Mouse (Mus musculus) frontal cortex, adult (tissue): Measurements from ENCODE around the gene Rab1b.
A peak's percentile ranks its signal among the peaks of the same experiment; 100 is the strongest.
"Not testable (repeated sequence)": the region's sequence is repeated elsewhere in the genome, so short reads cannot be mapped to it uniquely, and the experiment has no call there.

Source experiments
- ATAC-seq: cut with Nextera tagmentation; 2 replicates; pipeline ENCODE4 v1.9.2; 2017; ENCODE audit warnings: mild to moderate bottlenecking, moderate library complexity, mixed read lengths; ENCODE audit not compliant: low TSS enrichment

Gene Rab1b

GRCm38 (mm10) chr19:5097521-5098362, 9.1 kb downstream of the Rab1b start:
- no peak for ATAC-seq

- no peak for ATAC-seq
These were observed 10.9 kb downstream of the Rab1b start for GRCm38 (mm10) chr19:5095887-5096474.

GRCm38 (mm10) chr19:5094746-5095417, 12.0 kb downstream of the Rab1b start:
- no peak for ATAC-seq

- ATAC-seq: peak; percentile 66
These were observed 12.6 kb downstream of the Rab1b start for GRCm38 (mm10) chr19:5094243-5094632.

GRCm38 (mm10) chr19:5093481-5094242, 13.2 kb downstream of the Rab1b start:
- no peak for ATAC-seq

- no peak for ATAC-seq
These were observed 14.8 kb downstream of the Rab1b start for GRCm38 (mm10) chr19:5092083-5092482.

- ATAC-seq: no peak
These were observed 17.5 kb downstream of the Rab1b start for GRCm38 (mm10) chr19:5089324-5089723.

GRCm38 (mm10) chr19:5087884-5088728, 18.8 kb downstream of the Rab1b start, which contains the start of gene Yif1a:
Yif1a (plus strand) TSS chr19:5088538.
- ATAC-seq: peak; percentile 71

- not testable (repeated sequence) for ATAC-seq
These were observed 20.3 kb downstream of the Rab1b start for GRCm38 (mm10) chr19:5086533-5086932.

- no peak for ATAC-seq
These were observed 21.6 kb downstream of the Rab1b start, which contains the start of gene Tmem151a for GRCm38 (mm10) chr19:5085145-5085863. Tmem151a (minus strand) TSS chr19:5085531.

- no peak for ATAC-seq
These were observed 22.1 kb downstream of the Rab1b start for GRCm38 (mm10) chr19:5084834-5085144.

- no peak for ATAC-seq
These were observed 22.7 kb downstream of the Rab1b start for GRCm38 (mm10) chr19:5083961-5084833.

- no peak for ATAC-seq
These were observed 24.3 kb downstream of the Rab1b start for GRCm38 (mm10) chr19:5082596-5082995.

- no peak for ATAC-seq
These were observed 24.9 kb downstream of the Rab1b start for GRCm38 (mm10) chr19:5082005-5082404.

GRCm38 (mm10) chr19:5079279-5079678, 27.6 kb downstream of the Rab1b start:
- ATAC-seq: no peak

GRCm38 (mm10) chr19:5073518-5073917, 33.4 kb downstream of the Rab1b start:
- ATAC-seq: peak; percentile 61; the same call in 1 of the 2 replicates

GRCm38 (mm10) chr19:5073028-5073427, 33.8 kb downstream of the Rab1b start:
- no peak for ATAC-seq

GRCm38 (mm10) chr19:5072389-5073019, 34.4 kb downstream of the Rab1b start:
- no peak for ATAC-seq
